Mouse (Mus musculus): ENCODE data around the gene Papolb.

DNA sequence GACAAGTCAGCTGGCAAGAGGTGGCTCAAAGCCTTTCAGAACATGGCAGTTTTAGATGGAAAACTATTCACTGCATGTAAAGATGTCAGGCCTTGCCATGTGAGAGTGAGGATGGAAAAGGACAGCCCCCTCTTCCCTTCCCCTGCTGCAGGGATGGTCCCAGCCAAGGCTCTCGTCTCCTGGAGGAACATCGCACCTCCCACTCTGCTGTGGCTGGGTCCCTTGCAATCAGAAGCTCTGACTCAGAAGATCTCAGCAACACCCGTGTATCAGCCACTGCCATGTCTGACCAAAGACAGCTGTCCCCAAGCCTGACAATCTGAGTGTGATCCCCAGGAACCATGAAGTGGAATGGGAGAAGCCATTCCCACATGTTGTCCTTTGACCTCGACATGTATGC is 17.8 kb downstream of the Papolb start:
- TF ChIP-seq CTCF (IDR thresholded peaks at IDR 0.05; ENCODE audit: extremely low read depth, insufficient read depth, low read length) (no peak), POLR2A (IDR thresholded peaks at IDR 0.05; ENCODE audit: extremely low read depth, insufficient read depth, low read length) (no peak)

All from cortical plate, adult 2 months (tissue).